Mouse (Mus musculus) bone marrow macrophage, adult 2 months (primary cell): ENCODE results near the gene Bbs9.

ENCODE experiments used
- CTCF ChIP-seq: IDR thresholded peaks from 2 replicates; pipeline ENCODE4 v1.5.1; 2012; ENCODE audit warnings: low read depth, mild to moderate bottlenecking, low read length, moderate library complexity
- POLR2A ChIP-seq: IDR thresholded peaks from 2 replicates; pipeline ENCODE4 v1.6.1; 2012; ENCODE audit warnings: mild to moderate bottlenecking, low read depth, low read length, borderline replicate concordance

- TF ChIP-seq CTCF (no peak), POLR2A (no peak)
These were observed 42.3 kb upstream of the Bbs9 start for GRCm38 (mm10) chr9:22433221-22433620.
